Mouse (Mus musculus) MEL (cell line): ENCODE results near the gene Ddx5. TPM values are rescaled to one million over a fixed set of nuclear protein-coding genes. Genes with fewer than 3 reads are reported as not detected.

Experiments
- DNase-seq: peaks from one replicate; pipeline ENCODE4 v3.0.0; 2011; ENCODE audit warnings: low read depth, low spot score
- H3K27ac ChIP-seq: 2 replicates; pipeline ENCODE4 v1.5.1; 2012; ENCODE audit warnings: low read depth, mild to moderate bottlenecking, control low read depth, low read length, moderate library complexity; ENCODE audit not compliant: control insufficient read depth
- H3K27me3 ChIP-seq, 2 experiments: fragments of 150-350 bp in 1 of 2; sonication (generic) in 1 of 2; 2 replicates each; pipeline ENCODE4 v1.6.1; 2012; ENCODE audit warnings: low read length in 2 of 2, mild to moderate bottlenecking in 2 of 2, improper control_type of control experiment in 1 of 2, moderate library complexity in 1 of 2; ENCODE audit not compliant: insufficient read depth in 2 of 2, control insufficient read depth in 1 of 2
- H3K36me3 ChIP-seq, 2 experiments: 2 replicates each; pipeline ENCODE4 v1.6.1; 2012 to 2014; ENCODE audit warnings: low read length in 2 of 2, improper control_type of control experiment in 1 of 2, inconsistent platforms in 1 of 2, mild to moderate bottlenecking in 1 of 2; ENCODE audit not compliant: insufficient read depth in 2 of 2, control insufficient read depth in 1 of 2
- H3K4me1 ChIP-seq, 2 experiments: fragments of 150-350 bp in 1 of 2; sonication (generic) in 1 of 2; 2 replicates each; pipeline ENCODE4 v1.6.1; 2012; ENCODE audit warnings: low read length in 2 of 2, improper control_type of control experiment in 1 of 2, mild to moderate bottlenecking in 1 of 2; ENCODE audit not compliant: insufficient read depth in 2 of 2, control insufficient read depth in 1 of 2
- H3K4me3 ChIP-seq, 2 experiments: fragments of 150-350 bp in 1 of 2; sonication (generic) in 1 of 2; 2 replicates each; pipeline ENCODE4 v1.5.1; 2012; ENCODE audit warnings: low read depth in 2 of 2, low read length in 2 of 2, mild to moderate bottlenecking in 2 of 2, moderate library complexity in 2 of 2, control low read depth in 1 of 2, improper control_type of control experiment in 1 of 2; ENCODE audit not compliant: control insufficient read depth in 1 of 2, insufficient read depth in 1 of 2
- H3K79me2 ChIP-seq: 2 replicates; pipeline ENCODE4 v1.6.1; 2012; ENCODE audit warnings: mild to moderate bottlenecking, low read length, moderate library complexity; ENCODE audit not compliant: control insufficient read depth, poor library complexity, insufficient read depth
- H3K9ac ChIP-seq: 2 replicates; pipeline ENCODE4 v1.6.1; 2012; ENCODE audit warnings: low read depth, mild to moderate bottlenecking, control low read depth, low read length, moderate library complexity; ENCODE audit not compliant: control insufficient read depth, poor library complexity, severe bottlenecking
- H3K9me3 ChIP-seq: fragments of 150-350 bp; sonication (generic); replicated peaks from 2 replicates; pipeline ENCODE4 v1.6.1; 2012; ENCODE audit warnings: mild to moderate bottlenecking, low read length, improper control_type of control experiment, moderate library complexity; ENCODE audit not compliant: insufficient read depth
- BHLHE40 ChIP-seq: IDR thresholded peaks from 2 replicates; pipeline ENCODE4 v1.6.1; 2012; ENCODE audit warnings: low read depth, mild to moderate bottlenecking, inconsistent platforms, low read length, improper control_type of control experiment, borderline replicate concordance
- CHD1 ChIP-seq: IDR thresholded peaks from 2 replicates; pipeline ENCODE4 v1.6.1; 2012; ENCODE audit warnings: low read depth, mild to moderate bottlenecking, inconsistent platforms, low read length, improper control_type of control experiment
- CTCF ChIP-seq, 3 experiments: IDR thresholded peaks in 2 of 3; conservative IDR thresholded peaks in 1 of 3; 2 replicates each; pipeline ENCODE4 v1.5.1; 2011 to 2012; ENCODE audit warnings: low read length in 3 of 3, low read depth in 2 of 3, mild to moderate bottlenecking in 2 of 3, improper control_type of control experiment in 1 of 3, inconsistent platforms in 1 of 3, mixed read lengths in 1 of 3, moderate library complexity in 1 of 3; ENCODE audit not compliant: control insufficient read depth in 1 of 3, insufficient read depth in 1 of 3, poor library complexity in 1 of 3, severe bottlenecking in 1 of 3
- E2F4 ChIP-seq: IDR thresholded peaks from 2 replicates; pipeline ENCODE4 v1.6.1; 2011; ENCODE audit warnings: low read depth, low read length, improper control_type of control experiment, borderline replicate concordance
- ELF1 ChIP-seq: IDR thresholded peaks from 2 replicates; pipeline ENCODE4 v1.6.1; 2014; ENCODE audit warnings: low read depth, mild to moderate bottlenecking, inconsistent platforms, low read length, improper control_type of control experiment, moderate library complexity
- ETS1 ChIP-seq: IDR thresholded peaks from 2 replicates; pipeline ENCODE4 v1.6.1; 2012; ENCODE audit warnings: low read depth, mild to moderate bottlenecking, inconsistent platforms, low read length, improper control_type of control experiment, moderate library complexity
- GABPA ChIP-seq: IDR thresholded peaks from 2 replicates; pipeline ENCODE4 v1.6.1; 2012; ENCODE audit warnings: low read depth, mild to moderate bottlenecking, inconsistent platforms, low read length, improper control_type of control experiment, moderate library complexity
- GATA1 ChIP-seq: IDR thresholded peaks from 2 replicates; pipeline ENCODE4 v1.6.1; 2011; ENCODE audit warnings: low read depth, low read length, improper control_type of control experiment
- HCFC1 ChIP-seq: IDR thresholded peaks from 2 replicates; pipeline ENCODE4 v1.6.1; 2012; ENCODE audit warnings: low read depth, mild to moderate bottlenecking, inconsistent platforms, low read length, improper control_type of control experiment, moderate library complexity
- KAT2A ChIP-seq: conservative IDR thresholded peaks from 2 replicates; pipeline ENCODE4 v1.6.1; 2012; ENCODE audit warnings: low read depth, low read length, improper control_type of control experiment, inconsistent platforms
- MAFK ChIP-seq: IDR thresholded peaks from 2 replicates; pipeline ENCODE4 v1.6.1; 2011; ENCODE audit warnings: low read depth, mild to moderate bottlenecking, low read length, improper control_type of control experiment, borderline replicate concordance
- MAX ChIP-seq: IDR thresholded peaks from 2 replicates; pipeline ENCODE4 v1.6.1; 2011; ENCODE audit warnings: low read length, improper control_type of control experiment
- MEF2A ChIP-seq: IDR thresholded peaks from 2 replicates; pipeline ENCODE4 v1.6.1; 2014; ENCODE audit warnings: low read depth, mild to moderate bottlenecking, inconsistent platforms, low read length, improper control_type of control experiment; ENCODE audit not compliant: poor library complexity, insufficient replicate concordance, severe bottlenecking; ENCODE audit errors: extremely low read depth
- MXI1 ChIP-seq: IDR thresholded peaks from 2 replicates; pipeline ENCODE4 v1.6.1; 2011; ENCODE audit warnings: mild to moderate bottlenecking, low read depth, low read length, improper control_type of control experiment
- NRF1 ChIP-seq: IDR thresholded peaks from 2 replicates; pipeline ENCODE4 v1.6.1; 2014; ENCODE audit warnings: low read depth, mild to moderate bottlenecking, inconsistent platforms, low read length, improper control_type of control experiment, moderate library complexity; ENCODE audit not compliant: poor library complexity, insufficient read depth, severe bottlenecking
- POLR2AphosphoS2 ChIP-seq: IDR thresholded peaks from 2 replicates; pipeline ENCODE4 v1.6.1; 2011; ENCODE audit warnings: low read length, improper control_type of control experiment
- POLR2AphosphoS5 ChIP-seq: IDR thresholded peaks from 2 replicates; pipeline ENCODE4 v1.6.1; 2012; ENCODE audit warnings: low read depth, borderline replicate concordance, mild to moderate bottlenecking, inconsistent platforms, low read length, moderate library complexity, mixed read lengths
- RCOR1 ChIP-seq: IDR thresholded peaks from 2 replicates; pipeline ENCODE4 v1.6.1; 2012; ENCODE audit warnings: low read depth, mild to moderate bottlenecking, inconsistent platforms, low read length, improper control_type of control experiment
- SIN3A ChIP-seq: IDR thresholded peaks from 2 replicates; pipeline ENCODE4 v1.6.1; 2012; ENCODE audit warnings: low read length, improper control_type of control experiment, inconsistent platforms
- SMC3 ChIP-seq: IDR thresholded peaks from 2 replicates; pipeline ENCODE4 v1.6.1; 2011; ENCODE audit warnings: low read depth, low read length, improper control_type of control experiment
- TAL1 ChIP-seq: IDR thresholded peaks from 2 replicates; pipeline ENCODE4 v1.6.1; 2012; ENCODE audit warnings: mild to moderate bottlenecking, inconsistent platforms, low read length, moderate library complexity, mixed read lengths
- TBP ChIP-seq: IDR thresholded peaks from 2 replicates; pipeline ENCODE4 v1.8.0; 2011; ENCODE audit warnings: low read depth, low read length, improper control_type of control experiment
- TCF12 ChIP-seq: IDR thresholded peaks from 2 replicates; pipeline ENCODE4 v1.6.1; 2014; ENCODE audit warnings: low read depth, mild to moderate bottlenecking, inconsistent platforms, low read length, improper control_type of control experiment, moderate library complexity
- UBTF ChIP-seq: IDR thresholded peaks from 2 replicates; pipeline ENCODE4 v1.6.1; 2012; ENCODE audit warnings: low read depth, mild to moderate bottlenecking, inconsistent platforms, low read length, improper control_type of control experiment, moderate library complexity, borderline replicate concordance; ENCODE audit not compliant: insufficient read depth
- USF2 ChIP-seq, 2 experiments: IDR thresholded peaks; 2 replicates each; pipeline ENCODE4 v1.6.1; 2011 to 2012; ENCODE audit warnings: improper control_type of control experiment in 2 of 2, low read length in 2 of 2, borderline replicate concordance in 1 of 2, inconsistent platforms in 1 of 2, low read depth in 1 of 2, mild to moderate bottlenecking in 1 of 2; ENCODE audit not compliant: insufficient read depth in 1 of 2
- ZC3H11A ChIP-seq: IDR thresholded peaks from 2 replicates; pipeline ENCODE4 v1.6.1; 2012; ENCODE audit warnings: low read depth, mild to moderate bottlenecking, inconsistent platforms, low read length, improper control_type of control experiment
- ZMIZ1 ChIP-seq: IDR thresholded peaks from 2 replicates; pipeline ENCODE4 v1.6.1; 2012; ENCODE audit warnings: low read depth, mild to moderate bottlenecking, inconsistent platforms, low read length, improper control_type of control experiment, moderate library complexity
- ZNF384 ChIP-seq: IDR thresholded peaks from 2 replicates; pipeline ENCODE4 v1.6.1; 2012; ENCODE audit warnings: low read depth, mild to moderate bottlenecking, inconsistent platforms, low read length, improper control_type of control experiment
- polyA plus RNA-seq, 2 experiments: library from polyadenylated mRNA; stranded (reverse) in 1 of 2; unstranded in 1 of 2; fragments of >175 nt in 1 of 2; fragments of >200 nt in 1 of 2; gene quantifications; 2 replicates each; pipeline versions ENCODE4 v1.2.1 to v1.2.4; 2012; ENCODE audit warnings: low replicate concordance in 2 of 2, low read depth in 1 of 2; ENCODE audit not compliant: insufficient read length in 2 of 2, insufficient read depth in 1 of 2, missing spikeins in 1 of 2
- total RNA-seq: library from RNA; depleted of rRNA; stranded (reverse); fragments of 300-350 nt; gene quantifications from 2 replicates; pipeline ENCODE4 v1.2.3, GENCODE M21; 2012

Ddx5 gene
- total and polyA plus RNA-seq, 3 experiments, result 338 to 3,269 (median 748) TPM

DNA sequence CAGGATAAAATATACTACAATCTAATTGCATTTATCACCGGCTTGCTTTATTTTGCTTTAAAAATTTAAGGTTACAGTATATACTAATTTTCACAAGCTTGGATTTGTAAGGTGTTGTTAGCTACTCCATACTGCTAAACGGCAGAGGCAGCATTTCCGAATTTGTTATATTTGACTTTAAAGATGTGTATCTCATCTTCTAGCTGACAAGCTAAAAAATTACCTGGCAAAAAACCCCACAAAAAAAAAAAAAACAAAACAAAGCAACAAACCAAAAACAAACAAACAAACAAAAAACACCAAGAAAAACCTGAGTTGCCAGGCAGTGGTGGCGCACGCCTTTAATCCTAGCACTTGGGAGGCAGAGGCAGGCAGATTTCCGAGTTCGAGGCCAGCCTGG, 10.9 kb downstream of the Ddx5 start:
- peaks cover 3 to 7% of the 10 kb centered on the region in 2 experiments; a peak in 3 of 4 replicates for H3K4me1 ChIP-seq
- H3K27ac ChIP-seq, result no peak overlapping the region
- TF ChIP-seq CHD1 (no peak), POLR2AphosphoS2 (no peak), MAFK (no peak), BHLHE40 (no peak), ETS1 (no peak), KAT2A (no peak), ZMIZ1 (no peak), GATA1 (no peak), TAL1 (no peak), HCFC1 (no peak), E2F4 (no peak), CTCF (IDR thresholded peaks at IDR 0.05 in 2 of 3, conservative IDR thresholded peaks at IDR 0.05 in 1 of 3; ENCODE audit: control insufficient read depth in 1 of 3, insufficient read depth in 1 of 3, low read depth in 2 of 3, low read length in 3 of 3, poor library complexity in 1 of 3, severe bottlenecking in 1 of 3) (no peak), TBP (no peak), SIN3A (no peak), ZC3H11A (no peak), USF2 (IDR thresholded peaks at IDR 0.05; ENCODE audit: borderline replicate concordance in 1 of 2, insufficient read depth in 1 of 2, low read depth in 1 of 2, low read length in 2 of 2) (no peak), MEF2A (no peak), MXI1 (no peak), ZNF384 (no peak), RCOR1 (no peak)
- peaks cover 22% of the 10 kb centered on the region for H3K79me2 ChIP-seq
- H3K9ac ChIP-seq, result peak overlapping the region; percentile 92
- no peaks in the 10 kb centered on the region for H3K27me3 ChIP-seq
- H3K36me3 ChIP-seq, result peaks cover 28 to 29% of the 10 kb centered on the region in 2 experiments
- H3K4me3 ChIP-seq, result peak overlapping the region; percentile 70 to 75
- no peaks in the 10 kb centered on the region for H3K9me3 ChIP-seq
- DNase-seq, result no peak

DNA sequence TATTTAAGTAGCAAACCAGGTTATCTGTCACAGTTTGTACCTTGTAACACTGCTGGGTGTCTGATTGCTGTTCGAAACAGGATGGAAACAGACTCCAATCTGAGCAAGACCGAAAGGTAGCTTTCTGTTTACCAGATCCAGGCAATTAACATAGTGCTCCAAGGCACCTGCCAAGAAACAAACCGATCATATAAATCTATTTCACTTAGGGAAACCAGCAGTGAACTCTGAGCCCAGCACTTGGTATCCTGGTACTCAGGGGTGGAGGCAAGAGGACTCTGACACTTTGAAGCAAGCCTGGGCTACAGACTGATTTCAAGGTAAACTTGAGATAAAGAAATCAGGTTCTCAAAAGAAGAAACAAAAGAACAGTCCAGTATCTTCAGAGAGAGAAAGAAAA, 11.6 kb downstream of the Ddx5 start:
- no peak for DNase-seq
- no peak overlapping the region for H3K27ac ChIP-seq
- TF ChIP-seq GATA1 (no peak), ZMIZ1 (no peak), USF2 (IDR thresholded peaks at IDR 0.05; ENCODE audit: borderline replicate concordance in 1 of 2, insufficient read depth in 1 of 2, low read depth in 1 of 2, low read length in 2 of 2) (no peak), MEF2A (no peak), ZC3H11A (no peak), ELF1 (no peak), MAX (no peak), GABPA (no peak), TCF12 (no peak), POLR2AphosphoS5 (no peak), RCOR1 (no peak), UBTF (no peak), NRF1 (no peak), MAFK (no peak), SMC3 (no peak), SIN3A (no peak; the same call in 1 of the 2 replicates)
- TF ChIP-seq, all 39 proteins: peak for 0
- H3K9ac ChIP-seq, result peak overlapping the region; percentile 92
- H3K27me3 ChIP-seq, result no peaks in the 10 kb centered on the region
- no peaks in the 10 kb centered on the region for H3K9me3 ChIP-seq
- H3K79me2 ChIP-seq, result peaks cover 21% of the 10 kb centered on the region
- peak overlapping the region in 1 of 2 experiments; percentile 17; a peak in 2 of 4 replicates for H3K4me3 ChIP-seq
- peaks cover 21 to 25% of the 10 kb centered on the region in 2 experiments for H3K36me3 ChIP-seq
- peaks cover 3 to 7% of the 10 kb centered on the region in 2 experiments; a peak in 3 of 4 replicates for H3K4me1 ChIP-seq
